Mouse (Mus musculus) neutrophil, adult 5-6 weeks (primary cell): ENCODE results near the gene Lgr4. TPM values are rescaled to one million over a fixed set of nuclear protein-coding genes. Genes with fewer than 3 reads are reported as not detected.
"Not testable (repeated sequence)": the region's sequence is repeated elsewhere in the genome, so short reads cannot be mapped to it uniquely, and the experiment has no call there.

Source experiments
- ATAC-seq: fragments of 151-379, 151-347 bp; 2 replicates; pipeline ENCODE4 v1.8.0; 2017; ENCODE audit warnings: mild to moderate bottlenecking, moderate TSS enrichment; ENCODE audit not compliant: insufficient number of reproducible peaks, poor library complexity, low FRiP score, severe bottlenecking; ENCODE audit errors: extremely low read depth
- total RNA-seq: library from RNA; stranded (forward); fragments of 200-1000 nt; gene quantifications from 2 replicates; pipeline ENCODE4 v1.2.3, GENCODE M21; 2017

The Lgr4 gene
- total RNA-seq = 0.49 and 8.4 TPM in 2 replicates

DNA sequence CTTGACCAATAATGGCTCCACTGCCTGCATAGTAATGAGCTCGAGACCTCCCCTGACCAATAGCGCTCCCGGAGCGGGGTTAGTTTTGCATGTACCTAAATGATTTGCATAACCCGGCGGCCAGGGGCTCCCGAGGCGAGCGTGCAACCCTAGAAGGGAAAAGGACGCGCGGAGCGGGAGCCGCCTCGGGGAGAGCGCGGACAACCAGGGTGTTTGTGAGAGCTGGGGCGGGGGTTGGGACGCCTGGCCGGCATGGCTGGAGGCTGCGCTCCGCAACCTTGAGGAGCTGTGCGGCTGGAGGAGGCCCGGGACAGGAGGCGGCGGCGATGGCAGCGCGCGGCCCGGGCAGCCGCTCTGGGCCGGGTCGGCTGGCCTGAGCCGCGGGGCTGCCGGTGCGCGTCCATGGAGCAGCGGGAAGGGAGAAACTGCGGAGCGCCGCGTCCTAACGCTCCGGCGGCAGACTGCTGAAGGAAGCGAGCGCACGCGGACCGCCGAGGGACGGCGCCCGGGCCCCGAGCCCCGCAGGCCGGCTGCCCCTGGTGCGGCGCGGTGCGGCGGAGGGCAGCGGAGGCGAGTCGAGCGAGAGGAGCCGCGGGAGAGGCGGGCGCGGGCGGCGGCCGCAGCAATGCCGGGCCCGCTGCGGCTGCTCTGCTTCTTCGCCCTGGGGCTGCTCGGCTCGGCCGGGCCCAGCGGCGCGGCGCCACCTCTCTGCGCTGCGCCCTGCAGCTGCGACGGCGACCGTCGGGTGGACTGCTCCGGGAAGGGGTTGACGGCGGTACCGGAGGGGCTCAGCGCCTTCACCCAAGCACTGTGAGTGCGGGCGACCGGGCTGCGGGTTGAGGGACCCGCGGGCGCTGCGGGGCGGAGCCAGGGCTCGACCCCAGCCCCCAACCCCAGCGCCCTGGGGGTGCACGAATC is at the start of gene Lgr4:
Lgr4 (plus strand) TSS at position 152 of the 918 bp plus-strand sequence.
- peak; percentile 86 for ATAC-seq

DNA sequence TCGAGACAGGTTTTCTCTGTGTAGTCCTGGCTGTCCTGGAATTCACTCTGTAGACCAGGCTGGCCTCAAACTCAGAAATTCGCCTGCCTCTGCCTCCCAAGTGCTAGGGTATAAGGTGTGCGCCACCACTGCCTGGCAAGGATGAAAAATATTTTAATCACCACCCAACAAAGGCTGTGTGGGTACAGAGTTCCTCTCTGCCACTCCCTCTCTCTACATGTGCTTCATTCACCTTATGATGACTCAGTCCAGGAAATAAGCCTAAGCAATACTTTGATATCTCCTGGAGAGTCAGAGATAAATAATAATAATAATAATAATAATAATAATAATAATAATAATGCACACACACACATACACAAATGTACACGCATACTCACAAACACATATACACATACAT is 38.0 kb upstream of the Lgr4 start:
- ATAC-seq = not testable (repeated sequence)

DNA sequence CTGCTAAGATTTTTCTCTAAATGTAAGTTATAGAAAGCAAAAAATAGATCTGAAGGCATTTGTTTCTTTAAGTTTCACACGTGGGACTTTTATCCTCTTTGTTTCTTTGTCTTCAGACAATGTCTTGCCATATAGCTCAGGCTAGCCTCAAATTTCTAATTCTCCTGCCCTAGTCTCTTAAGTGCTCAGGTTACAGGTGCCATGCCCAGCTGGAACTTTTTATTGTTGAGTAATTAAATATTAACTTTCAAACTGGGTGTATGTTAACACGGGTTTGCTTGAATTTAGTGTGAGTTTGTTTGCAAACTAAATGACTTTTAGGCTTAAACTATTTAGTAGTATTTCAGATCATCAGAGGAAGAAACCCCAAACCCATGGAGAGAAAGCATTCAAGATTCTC is 36.3 kb upstream of the Lgr4 start:
- ATAC-seq = no peak

DNA sequence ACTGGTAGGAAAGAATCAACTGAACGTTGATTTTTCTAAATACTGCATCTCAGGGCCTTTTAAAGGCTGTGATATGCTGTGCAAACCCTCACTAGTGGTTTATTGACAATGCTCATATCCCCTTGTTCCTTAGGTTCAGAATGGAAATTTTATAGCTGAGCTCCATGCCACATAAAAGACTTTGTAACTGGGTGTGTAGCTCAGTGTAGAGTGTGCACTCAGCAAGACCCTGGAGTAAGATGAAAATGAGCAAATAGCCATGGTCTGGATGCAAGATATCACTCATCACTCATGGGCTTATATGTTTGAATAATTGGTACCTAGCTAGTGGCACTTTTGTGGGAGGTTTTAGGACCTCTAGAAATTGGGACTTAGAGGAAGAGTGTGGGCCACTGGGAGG is 35.8 kb upstream of the Lgr4 start:
- no peak for ATAC-seq

DNA sequence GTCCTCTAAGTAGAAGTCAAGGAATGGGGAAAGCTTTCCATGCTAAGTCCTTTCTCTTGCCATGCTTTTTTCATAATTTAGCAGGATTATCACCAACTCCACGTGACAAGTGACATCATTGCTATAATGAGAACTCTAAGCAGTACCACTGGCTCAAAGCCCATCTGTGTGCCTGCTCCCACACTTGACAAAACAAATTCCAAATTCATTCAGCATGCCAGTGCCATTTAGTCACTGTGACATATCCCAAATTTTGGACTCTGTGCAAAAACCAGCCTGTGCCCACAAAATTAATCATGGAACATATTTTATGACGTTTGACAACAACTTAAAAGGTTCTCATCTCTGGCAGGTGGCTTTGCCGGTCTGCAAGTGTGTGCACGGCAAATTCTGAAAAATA is 33.3 kb upstream of the Lgr4 start:
- ATAC-seq = no peak

DNA sequence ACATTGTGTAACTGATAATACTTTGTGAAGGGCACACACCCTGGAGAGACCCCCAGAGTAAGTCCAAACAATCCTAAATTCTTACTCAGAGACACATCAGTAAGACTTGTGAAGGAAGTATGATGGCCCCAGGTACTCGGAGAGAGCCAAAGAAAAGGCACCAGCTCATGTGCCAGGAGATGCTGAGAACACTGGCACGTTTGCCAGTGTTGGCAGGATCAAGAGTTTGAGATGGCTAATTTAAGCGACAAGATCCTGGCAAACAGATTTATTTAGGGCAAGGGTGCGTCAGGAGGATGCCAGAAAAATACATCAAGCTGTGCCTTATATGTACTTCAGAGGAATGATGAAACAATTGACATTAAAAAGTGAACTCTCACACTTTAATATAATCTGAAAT is 32.9 kb upstream of the Lgr4 start:
- no peak for ATAC-seq

DNA sequence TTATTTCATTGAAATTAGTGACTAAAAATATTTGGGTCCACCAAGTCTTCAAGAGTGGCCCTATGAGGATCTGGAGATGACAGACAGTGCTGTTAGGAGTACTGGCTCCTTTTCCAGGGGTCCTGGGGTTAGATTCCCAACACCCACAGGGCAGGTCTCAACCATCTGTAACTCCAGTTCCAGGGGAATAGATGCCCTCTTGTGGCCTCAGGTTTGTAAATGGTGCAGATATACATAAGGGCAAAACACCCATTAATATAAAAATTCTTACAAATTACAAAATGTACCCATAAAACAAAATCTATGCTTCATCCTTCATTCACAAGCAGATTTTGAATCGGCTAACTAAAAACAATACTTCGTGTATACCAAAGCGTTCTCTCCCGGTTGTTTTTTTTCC is 27.4 kb upstream of the Lgr4 start:
- no peak for ATAC-seq

DNA sequence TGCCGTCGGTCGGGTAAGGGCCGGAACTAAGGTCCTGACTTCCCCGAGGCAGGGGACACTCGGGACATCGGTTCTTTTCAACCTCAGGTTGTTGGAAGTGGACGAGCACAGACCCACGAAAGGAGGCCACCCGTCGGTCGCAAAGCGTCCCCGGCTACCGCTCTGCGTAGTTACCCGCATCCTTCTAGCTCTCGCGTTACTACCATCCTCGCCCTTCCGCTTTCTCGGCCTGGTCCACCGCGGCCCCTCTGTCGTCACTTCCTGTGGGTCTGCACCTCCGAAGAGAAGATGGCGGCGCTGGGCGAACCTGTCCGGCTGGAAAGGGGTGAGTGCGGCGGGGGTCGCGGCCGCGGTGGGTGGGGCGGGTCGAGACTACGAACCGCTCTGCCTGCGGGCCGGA is 26.9 kb upstream of the Lgr4 start, which contains the start of gene Lin7c:
Lin7c (plus strand) TSS at position 257 of the 400 bp plus-strand sequence.
- ATAC-seq = peak; percentile 99

DNA sequence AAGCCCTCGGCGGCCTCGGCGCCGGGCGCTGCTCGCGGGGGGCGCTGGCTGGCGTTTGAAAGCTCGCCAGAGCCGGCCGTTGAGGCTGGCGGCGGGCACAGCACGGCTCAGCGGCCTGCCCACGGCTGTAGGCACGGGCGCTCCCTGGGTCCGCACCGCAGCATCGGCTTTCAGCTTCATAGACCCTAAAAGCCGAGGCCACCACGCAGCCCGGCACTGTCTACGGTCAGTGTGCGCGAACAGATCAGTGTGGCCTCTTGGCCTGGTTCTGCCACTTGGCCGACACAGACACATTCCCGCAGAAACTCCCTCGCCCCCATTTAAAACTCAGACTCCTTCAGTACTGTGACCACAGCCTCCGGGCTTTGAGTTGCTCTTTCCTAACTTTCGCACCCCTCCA is 26.4 kb upstream of the Lgr4 start:
- ATAC-seq = peak; percentile 24; the same call in 1 of the 2 replicates

DNA sequence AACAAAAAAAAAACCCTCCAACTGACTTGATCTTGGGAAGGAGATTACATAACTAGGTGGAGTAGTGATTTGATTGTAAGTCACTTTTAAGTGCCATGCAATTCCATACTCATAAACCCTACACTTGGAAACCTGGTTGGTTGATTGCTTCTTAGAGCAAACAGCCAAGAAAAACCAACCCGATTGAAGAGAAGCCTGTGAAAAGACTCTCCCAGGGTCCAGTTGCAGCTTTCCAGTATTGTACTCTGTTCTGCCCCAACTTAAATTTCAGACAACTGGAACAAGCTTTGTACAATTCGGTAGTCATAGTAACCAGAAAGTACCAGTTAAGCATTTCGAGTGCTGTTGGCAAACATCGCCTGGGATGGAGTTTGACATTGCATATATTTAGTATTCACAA is 26.0 kb upstream of the Lgr4 start:
- ATAC-seq = no peak

DNA sequence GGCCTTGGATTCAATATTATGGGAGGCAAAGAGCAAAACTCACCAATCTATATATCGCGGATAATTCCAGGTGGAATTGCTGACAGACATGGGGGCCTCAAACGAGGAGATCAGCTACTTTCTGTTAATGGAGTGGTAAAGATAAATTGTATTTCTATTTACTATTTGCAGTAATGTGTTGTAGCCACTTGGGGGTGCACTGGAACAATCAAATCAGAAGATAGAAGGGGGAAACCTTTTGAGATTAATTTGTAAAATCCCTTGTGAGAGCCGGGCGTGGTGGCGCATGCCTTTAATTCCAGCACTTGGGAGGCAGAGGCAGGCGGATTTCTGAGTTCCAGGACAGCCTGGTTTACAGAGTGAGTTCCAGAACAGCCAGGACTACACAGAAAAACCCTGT is 21.1 kb upstream of the Lgr4 start:
- peak; percentile 58; the same call in 1 of the 2 replicates for ATAC-seq

DNA sequence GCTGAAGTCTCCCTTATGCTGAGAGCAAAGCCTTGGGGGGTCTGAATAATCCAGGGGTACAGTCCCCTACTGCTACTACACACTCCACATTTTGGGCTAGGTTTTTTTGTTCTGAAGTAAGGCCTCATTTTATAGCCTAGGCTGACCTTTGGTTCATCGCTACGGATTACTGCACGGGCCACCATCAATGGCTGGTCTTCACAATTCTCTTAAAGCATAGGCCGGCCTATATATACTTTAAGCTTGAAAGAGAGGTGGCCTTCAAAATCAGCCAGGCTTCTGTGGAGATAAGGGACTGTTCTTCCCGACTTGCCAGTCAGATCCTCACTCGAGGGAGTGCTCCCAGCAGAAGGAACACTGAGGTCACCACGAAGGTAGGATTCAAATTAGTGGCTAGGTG is 14.6 kb upstream of the Lgr4 start:
- ATAC-seq = no peak

DNA sequence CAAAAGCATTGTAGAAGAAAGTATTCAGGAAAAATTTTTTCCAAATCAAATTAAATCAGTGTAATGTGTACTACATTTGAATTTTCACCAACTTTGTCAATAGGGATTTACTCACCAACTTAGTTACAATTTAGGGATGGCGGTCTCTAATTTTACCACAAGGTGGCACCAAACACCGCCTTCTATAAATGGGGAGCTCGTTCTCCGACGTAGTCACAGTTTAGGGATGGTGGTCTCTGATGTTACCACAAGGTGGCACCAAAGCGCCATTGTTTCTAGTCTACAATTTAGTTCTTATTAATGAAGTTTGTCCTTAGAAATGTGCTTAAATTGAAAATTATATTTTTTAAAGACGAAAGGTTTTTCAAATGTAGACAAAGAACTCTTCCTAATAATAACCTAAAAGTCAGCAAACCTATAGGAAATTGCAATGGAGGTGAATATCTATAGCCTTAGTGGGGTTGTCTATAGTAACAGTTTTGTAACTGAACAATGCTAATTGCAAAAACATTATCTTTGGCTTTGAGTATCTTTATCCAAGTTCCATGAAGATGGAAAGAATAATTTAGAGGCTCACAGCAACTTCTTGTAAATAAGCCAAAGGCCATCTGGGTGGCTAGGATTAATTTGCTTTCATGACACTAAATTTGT is 13.2 kb upstream of the Lgr4 start:
- ATAC-seq = peak; percentile 100

DNA sequence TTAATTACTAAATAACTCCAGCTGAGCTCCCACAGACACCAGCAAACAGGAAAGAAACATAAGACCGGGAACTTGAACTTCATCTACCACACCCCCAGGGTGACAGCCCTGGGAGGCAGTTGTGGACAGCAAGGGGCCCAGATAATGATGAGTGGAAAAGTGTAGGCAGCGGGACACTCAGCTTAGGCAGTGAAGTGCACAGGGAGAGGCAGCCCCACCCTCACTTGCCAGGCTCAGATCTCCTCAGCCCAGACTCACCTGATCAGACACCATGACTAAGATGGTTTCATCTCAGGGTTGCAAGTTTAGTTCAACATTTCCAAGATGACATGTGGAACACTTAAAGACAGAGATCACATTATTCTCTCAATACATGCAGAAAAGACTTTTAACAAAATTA is 8.3 kb upstream of the Lgr4 start:
- no peak for ATAC-seq

DNA sequence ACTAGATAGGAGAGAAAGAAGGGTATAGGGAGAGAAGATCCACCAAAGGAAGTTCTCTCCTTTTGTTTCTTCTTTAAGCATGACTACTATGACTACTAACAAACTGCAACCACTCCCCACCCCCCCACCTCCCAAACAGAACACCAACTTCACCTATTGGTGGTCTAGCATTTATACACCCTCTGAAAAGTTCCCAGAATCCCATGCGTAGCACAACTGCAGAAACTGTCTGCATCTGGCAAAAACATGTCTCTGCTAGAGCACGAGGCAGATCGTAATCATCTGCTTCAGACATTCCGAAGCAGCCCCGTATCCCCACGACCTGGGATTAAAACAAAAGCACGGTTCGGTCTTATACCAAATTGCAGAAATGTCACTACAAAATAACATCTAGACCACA is 5.2 kb upstream of the Lgr4 start:
- no peak for ATAC-seq

DNA sequence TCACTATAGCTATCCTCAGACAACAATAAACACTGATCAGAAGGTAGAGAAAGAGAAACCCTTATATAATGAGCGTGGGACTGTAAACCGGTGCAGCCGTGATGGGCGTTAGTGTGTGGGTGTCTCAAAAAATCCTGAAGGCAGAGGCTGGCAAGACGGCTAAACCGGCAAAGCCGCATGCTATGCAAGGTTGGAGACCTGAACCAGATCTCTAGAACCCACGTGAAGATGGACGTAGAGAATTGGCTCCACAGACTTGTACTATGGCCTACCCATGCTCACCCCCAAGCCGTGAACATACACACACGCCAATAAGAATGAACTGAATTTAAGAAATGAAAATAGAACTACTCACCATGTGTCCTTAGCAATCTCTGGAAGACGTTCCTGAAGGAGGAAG is 4.7 kb upstream of the Lgr4 start:
- no peak for ATAC-seq

DNA sequence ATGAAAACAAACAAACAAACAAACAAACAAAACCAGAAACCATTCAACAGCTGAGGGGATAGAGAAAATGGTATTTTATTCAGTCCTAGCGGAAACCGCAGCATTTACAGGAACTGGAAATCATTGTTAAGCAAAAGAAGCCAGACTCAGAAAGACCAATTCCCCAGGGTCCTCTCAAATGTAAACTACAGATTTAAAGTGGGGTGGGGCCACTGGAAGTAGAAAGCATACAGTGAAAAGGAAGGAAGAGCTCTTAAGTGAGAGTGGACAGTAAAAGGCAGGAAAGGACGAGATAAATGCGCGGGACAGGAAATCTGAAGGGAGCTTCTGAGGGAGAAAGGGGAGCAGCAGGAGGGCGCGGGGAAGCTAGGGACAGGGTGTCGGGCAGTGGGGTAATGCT is 4.2 kb upstream of the Lgr4 start:
- ATAC-seq = no peak

DNA sequence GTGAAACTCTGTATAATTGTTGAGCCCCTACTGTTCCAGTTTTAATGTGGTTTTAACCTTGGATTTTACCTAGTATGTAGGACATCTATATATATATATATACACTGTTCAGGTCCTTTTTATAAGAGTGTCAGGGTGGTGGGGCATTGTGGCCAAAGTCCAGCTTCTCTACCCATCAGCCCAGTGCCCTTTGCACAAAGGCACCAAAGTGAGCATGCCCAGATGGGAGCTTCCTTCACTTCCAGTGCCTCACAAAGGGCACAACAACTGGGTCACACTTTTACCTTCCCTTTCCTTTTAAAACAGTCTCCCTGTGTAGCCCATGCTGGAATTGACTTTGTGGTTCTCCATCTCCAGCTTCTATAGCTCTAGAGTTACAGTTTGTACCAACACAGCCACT is 2.8 kb upstream of the Lgr4 start:
- no peak for ATAC-seq

DNA sequence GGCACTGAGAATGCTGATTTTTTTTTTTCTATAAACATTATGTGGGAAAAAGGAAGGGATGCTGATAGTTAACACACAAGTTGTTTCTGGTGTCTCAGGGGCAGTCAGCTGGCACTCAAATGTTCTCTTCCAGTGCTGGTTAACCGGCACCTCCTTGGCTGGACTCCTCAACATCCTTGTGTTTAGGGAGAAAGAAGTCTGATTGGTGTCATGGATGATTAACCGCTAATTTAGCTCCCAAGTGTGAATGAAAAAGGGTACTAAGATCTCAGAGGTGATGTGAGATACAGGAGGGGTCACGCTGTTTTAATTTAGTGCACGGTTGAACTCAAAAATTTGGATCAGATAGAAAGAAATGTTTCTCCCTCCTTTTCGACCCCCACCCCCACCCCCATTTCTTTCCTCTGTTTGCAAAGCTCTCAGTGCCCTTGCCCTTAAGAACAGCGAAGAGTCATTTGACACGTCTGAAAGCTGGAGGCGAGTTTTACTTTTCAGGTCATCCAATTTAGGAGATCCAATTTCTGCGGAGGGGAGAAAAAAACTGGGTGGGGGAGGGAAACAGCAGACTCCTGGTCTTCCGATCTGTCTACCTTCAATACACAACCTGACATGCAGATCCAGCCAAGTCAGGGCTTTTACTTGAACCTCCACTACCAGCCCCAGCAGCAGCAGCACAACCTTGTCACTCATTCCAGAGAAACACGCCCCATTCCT is 508 bp upstream of the Lgr4 start:
- no peak for ATAC-seq
